Mouse (Mus musculus) layer of hippocampus, adult 9-10 months (tissue): Measurements from ENCODE around the gene Polr3g.
"Not testable (repeated sequence)": the region's sequence is repeated elsewhere in the genome, so short reads cannot be mapped to it uniquely, and the experiment has no call there.

Experiments used
- DNase-seq: peaks from one replicate; pipeline ENCODE4 v3.0.0; 2022; ENCODE audit warnings: low spot score

Gene Polr3g

GRCm38 (mm10) chr13:81710775-81711545, at the start of gene Polr3g, which contains the start of gene Mblac2:
Polr3g (minus strand) TSS chr13:81711013.
Mblac2 (plus strand) TSS chr13:81711341.
- DNase-seq: peak; percentile 80

GRCm38 (mm10) chr13:81760379-81760778, 49.6 kb upstream of the Polr3g start:
- DNase-seq: no peak

- DNase-seq: no peak
Observed at GRCm38 (mm10) chr13:81757058-81757660, 46.3 kb upstream of the Polr3g start.

GRCm38 (mm10) chr13:81755324-81755723, 44.5 kb upstream of the Polr3g start:
- DNase-seq: no peak

- no peak for DNase-seq
Observed at GRCm38 (mm10) chr13:81754878-81755277, 44.1 kb upstream of the Polr3g start.

GRCm38 (mm10) chr13:81744092-81744396, 33.2 kb upstream of the Polr3g start:
- DNase-seq: no peak

GRCm38 (mm10) chr13:81743391-81744091, 32.7 kb upstream of the Polr3g start:
- no peak for DNase-seq

- no peak for DNase-seq
Observed at GRCm38 (mm10) chr13:81740898-81741297, 30.1 kb upstream of the Polr3g start.

GRCm38 (mm10) chr13:81736606-81737005, 25.8 kb upstream of the Polr3g start:
- no peak for DNase-seq

GRCm38 (mm10) chr13:81730362-81730761, 19.5 kb upstream of the Polr3g start:
- no peak for DNase-seq

GRCm38 (mm10) chr13:81729102-81729501, 18.3 kb upstream of the Polr3g start:
- no peak for DNase-seq

- DNase-seq: not testable (repeated sequence)
Observed at GRCm38 (mm10) chr13:81728141-81728540, 17.3 kb upstream of the Polr3g start.

- no peak for DNase-seq
Observed at GRCm38 (mm10) chr13:81713896-81714295, 3.1 kb upstream of the Polr3g start.

GRCm38 (mm10) chr13:81711546-81712371, 946 bp upstream of the Polr3g start:
- DNase-seq: no peak

GRCm38 (mm10) chr13:81710266-81710665, 547 bp downstream of the Polr3g start:
- DNase-seq: no peak

- DNase-seq: no peak
Observed at GRCm38 (mm10) chr13:81709805-81710204, 1.0 kb downstream of the Polr3g start.

- no peak for DNase-seq
Observed at GRCm38 (mm10) chr13:81706311-81706710, 4.5 kb downstream of the Polr3g start.

- no peak for DNase-seq
Observed at GRCm38 (mm10) chr13:81703621-81704020, 7.2 kb downstream of the Polr3g start.

- no peak for DNase-seq
Observed at GRCm38 (mm10) chr13:81703148-81703547, 7.7 kb downstream of the Polr3g start.

- no peak for DNase-seq
Observed at GRCm38 (mm10) chr13:81694446-81694845, 16.4 kb downstream of the Polr3g start.

- peak; percentile 7 for DNase-seq
Observed at GRCm38 (mm10) chr13:81691606-81692005, 19.2 kb downstream of the Polr3g start.

GRCm38 (mm10) chr13:81690477-81690876, 20.3 kb downstream of the Polr3g start:
- DNase-seq: no peak
